Mouse (Mus musculus) lung, embryonic 15.5 days (tissue): ENCODE data around the gene Gm7029. TPM values are rescaled to one million over a fixed set of nuclear protein-coding genes. Genes with fewer than 3 reads are reported as not detected.

Experiments used
- ATAC-seq: fragments of 200-750 bp; cut with Nextera tagmentation; 2 replicates; pipeline ENCODE4 v1.8.0; 2017; ENCODE audit warnings: moderate number of reproducible peaks, borderline replicate concordance; ENCODE audit not compliant: low FRiP score, low TSS enrichment; ENCODE audit errors: extremely low read depth
- H3K27ac ChIP-seq: fragments of 300-500 bp; sonication (generic); 2 replicates; pipeline ENCODE4 v1.5.1; 2015; ENCODE audit warnings: moderate library complexity, mild to moderate bottlenecking, inconsistent platforms
- H3K27me3 ChIP-seq: fragments of 300-500 bp; sonication (generic); 2 replicates; pipeline ENCODE4 v1.6.1; 2015; ENCODE audit warnings: inconsistent platforms
- H3K36me3 ChIP-seq: fragments of 300-500 bp; sonication (generic); 2 replicates; pipeline ENCODE4 v1.6.1; 2015; ENCODE audit warnings: inconsistent platforms
- H3K4me1 ChIP-seq: fragments of 300-500 bp; sonication (generic); 2 replicates; pipeline ENCODE4 v1.6.1; 2015; ENCODE audit warnings: inconsistent platforms
- H3K4me2 ChIP-seq: fragments of 300-500 bp; sonication (generic); 2 replicates; pipeline ENCODE4 v1.6.1; 2015; ENCODE audit warnings: inconsistent platforms, mild to moderate bottlenecking, moderate library complexity
- H3K4me3 ChIP-seq: fragments of 300-500 bp; sonication (generic); 2 replicates; pipeline ENCODE4 v1.5.1; 2015; ENCODE audit warnings: mild to moderate bottlenecking, inconsistent platforms
- H3K9ac ChIP-seq: fragments of 300-500 bp; sonication (generic); 2 replicates; pipeline ENCODE4 v1.6.1; 2015; ENCODE audit warnings: inconsistent platforms
- H3K9me3 ChIP-seq: fragments of 300-500 bp; sonication (generic); 2 replicates; pipeline ENCODE4 v1.6.1; 2016; ENCODE audit warnings: inconsistent platforms
- WGBS: fragments of 180-500 bp; shearing (Covaris S2); methylation state at CpG from one replicate; pipeline ENCODE4 v1.1.7; 2015; 5-methylcytosine and 5-hydroxymethylcytosine counted together
- polyA plus RNA-seq: library from polyadenylated mRNA; unstranded; fragments of >200 nt; fragmentation: Nextera tagmentation; extraction: Ambion mirVana; gene quantifications from 2 replicates; pipeline ENCODE4 v1.2.1, GENCODE M21; 2015

Gene Gm7029
- polyA plus RNA-seq, 1 experiment from 2014 or later = not detected

DNA sequence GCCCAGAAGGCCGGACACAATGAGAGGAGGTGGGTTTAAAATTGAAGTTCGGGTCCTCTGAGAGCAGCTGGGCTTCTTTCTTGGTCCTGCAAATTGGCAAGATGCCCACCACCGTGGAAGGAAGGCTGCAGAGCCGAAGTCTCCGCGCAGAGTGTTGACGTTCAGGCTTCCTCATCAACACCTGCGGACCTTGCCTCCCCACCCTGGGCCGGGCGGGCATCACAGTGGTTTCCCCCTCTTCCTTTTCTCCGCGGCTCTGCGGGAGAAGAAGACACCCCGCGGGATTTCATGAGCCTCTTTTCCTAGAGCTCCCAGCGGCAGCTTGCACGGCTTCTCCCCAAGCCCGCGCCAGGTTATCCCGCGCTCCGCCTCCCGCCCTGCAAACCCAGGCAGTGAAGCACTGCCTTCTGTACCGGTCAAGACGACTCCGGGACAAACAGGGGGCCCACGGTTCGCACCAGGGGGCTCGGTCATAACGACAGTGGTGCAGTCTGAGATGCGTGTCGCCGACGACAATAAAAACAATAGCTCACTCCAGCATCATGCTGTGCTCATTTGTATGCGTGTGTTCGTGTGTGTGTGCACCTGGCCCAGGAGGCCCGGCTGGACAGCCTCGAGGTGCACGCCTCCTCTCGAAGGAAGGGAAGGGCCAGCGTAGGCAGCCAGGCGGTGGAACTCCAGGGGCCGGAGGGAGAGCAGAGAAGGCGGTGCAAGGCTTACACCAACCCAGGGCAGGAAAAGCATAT, 34.9 kb downstream of the Gm7029 start:
- H3K4me2 ChIP-seq = peak overlapping the region; percentile 92
- peak overlapping the region; percentile 53 for H3K9ac ChIP-seq
- peak overlapping the region; percentile 82 for H3K4me3 ChIP-seq
- peak; percentile 3 for ATAC-seq
- H3K9me3 ChIP-seq = no peaks in the 10 kb centered on the region
- peak overlapping the region; percentile 92 for H3K27ac ChIP-seq
- peaks cover 14% of the 10 kb centered on the region for H3K4me1 ChIP-seq
- peaks cover 23% of the 10 kb centered on the region for H3K36me3 ChIP-seq
- WGBS = under 1% methylated on average over 42 of the region's 44 CpGs
- H3K27me3 ChIP-seq = no peaks in the 10 kb centered on the region

DNA sequence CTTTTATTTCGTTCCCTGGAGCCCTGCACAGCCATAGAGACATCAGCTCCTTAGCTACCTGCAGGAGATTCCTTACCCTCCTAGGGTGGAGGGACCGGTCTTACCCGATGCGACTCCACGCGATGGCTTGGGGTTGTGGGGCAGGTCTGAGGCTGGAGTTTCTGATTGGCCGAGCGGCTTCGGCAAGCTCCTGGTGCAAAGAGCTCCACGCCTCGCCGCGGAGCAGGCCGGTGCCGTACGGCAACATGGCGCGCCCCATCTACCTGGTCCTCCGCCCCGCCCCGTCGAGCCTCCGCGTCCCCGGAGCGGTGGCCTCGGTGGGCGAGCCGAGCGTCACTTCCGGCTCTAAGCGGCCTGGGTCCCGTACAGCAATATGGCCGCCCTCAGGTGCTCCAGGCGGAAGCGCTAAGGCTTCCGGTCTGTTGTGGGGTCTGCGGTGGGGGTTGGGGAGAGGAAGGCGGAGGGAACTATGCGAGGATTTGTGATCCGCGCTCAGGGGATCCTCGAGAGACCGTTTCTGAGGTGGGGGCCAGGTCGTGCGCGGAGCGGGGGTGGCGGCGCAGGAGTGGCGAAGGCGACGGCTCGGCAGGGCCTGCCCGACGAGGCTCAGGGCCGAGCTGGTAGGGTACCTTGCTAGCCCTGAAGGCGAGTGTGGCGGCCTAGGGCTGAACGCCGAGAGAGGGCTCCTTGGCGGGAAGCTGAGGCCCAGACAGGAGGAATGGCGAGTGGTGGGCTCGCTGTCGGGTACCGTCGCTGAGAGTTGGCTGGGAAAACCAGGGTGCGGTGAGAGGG, 35.6 kb downstream of the Gm7029 start, which contains the start of gene Daxx:
Daxx (plus strand) TSS at position 338 of the 792 bp plus-strand sequence.
- peak within 1 kb of the TSS; percentile 82 for H3K4me3 ChIP-seq
- peak within 1 kb of the TSS; percentile 86 for H3K9ac ChIP-seq
- H3K9me3 ChIP-seq = no peaks in the 10 kb centered on the region
- peak within 1 kb of the TSS; percentile 92 for H3K4me2 ChIP-seq
- ATAC-seq = peak; percentile 97
- H3K27me3 ChIP-seq = no peaks in the 10 kb centered on the region
- peaks cover 31% of the 10 kb centered on the region for H3K36me3 ChIP-seq
- peak within 1 kb of the TSS; percentile 92 for H3K27ac ChIP-seq
- H3K4me1 ChIP-seq = peaks cover 19% of the 10 kb centered on the region
- WGBS = under 1% methylated on average over 68 of the region's 68 CpGs

DNA sequence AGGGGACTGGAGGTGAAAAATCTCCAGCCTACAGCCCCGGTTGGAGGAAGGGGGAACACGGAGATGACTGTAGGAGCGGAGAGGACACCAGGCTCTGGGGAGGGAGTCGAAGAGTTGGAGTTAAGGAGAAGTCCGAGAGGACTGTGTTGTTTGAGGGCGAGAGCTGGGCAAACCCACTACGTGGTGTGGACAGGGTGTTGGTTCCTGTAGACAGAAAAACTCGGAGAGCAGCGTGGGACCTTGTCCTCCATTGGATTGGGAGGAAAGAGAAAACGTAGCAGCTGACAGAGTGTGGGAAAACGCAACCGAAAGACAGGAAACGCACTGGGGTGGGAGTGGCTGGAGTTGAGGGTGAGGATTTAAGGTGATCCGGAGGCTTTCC, 36.2 kb downstream of the Gm7029 start:
- H3K4me3 ChIP-seq = peak overlapping the region; percentile 82
- peak overlapping the region; percentile 92 for H3K4me2 ChIP-seq
- peaks cover 21% of the 10 kb centered on the region for H3K4me1 ChIP-seq
- H3K9me3 ChIP-seq = no peaks in the 10 kb centered on the region
- WGBS = under 1% methylated on average over 14 of the region's 14 CpGs
- no peaks in the 10 kb centered on the region for H3K27me3 ChIP-seq
- peak overlapping the region; percentile 92 for H3K27ac ChIP-seq
- H3K36me3 ChIP-seq = peaks cover 36% of the 10 kb centered on the region
- H3K9ac ChIP-seq = peak overlapping the region; percentile 86
- no peak for ATAC-seq

DNA sequence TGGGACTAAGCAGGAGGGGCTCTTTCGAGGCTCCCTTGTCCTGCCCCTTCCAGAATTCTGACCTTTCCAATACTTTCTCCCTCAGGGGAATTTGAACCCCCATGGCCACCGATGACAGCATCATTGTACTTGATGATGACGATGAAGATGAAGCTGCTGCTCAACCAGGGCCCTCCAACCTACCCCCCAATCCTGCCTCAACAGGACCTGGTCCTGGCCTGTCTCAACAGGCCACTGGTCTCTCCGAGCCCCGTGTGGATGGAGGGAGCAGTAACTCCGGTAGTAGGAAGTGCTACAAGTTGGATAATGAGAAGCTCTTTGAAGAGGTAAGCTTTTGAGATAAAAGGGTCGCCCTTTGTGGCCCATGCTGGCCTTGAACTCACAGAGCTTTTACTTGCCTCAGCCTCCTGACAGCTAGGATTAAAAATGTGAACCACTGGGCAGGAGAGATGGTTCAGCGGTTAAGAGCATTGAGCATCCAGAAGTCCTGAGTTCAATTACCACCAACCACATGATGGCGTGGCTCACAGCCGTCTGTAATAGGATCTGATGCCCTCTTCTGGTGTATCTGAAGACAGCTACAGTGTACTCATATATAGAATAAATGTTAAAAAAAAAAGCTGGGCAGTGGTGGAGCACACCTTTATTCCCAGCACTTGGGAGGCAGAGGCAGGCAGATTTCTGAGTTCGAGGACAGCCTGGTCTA, 36.9 kb downstream of the Gm7029 start:
- Histone ChIP-seq H3K4me2 (peak overlapping the region; percentile 92), H3K9ac (peak overlapping the region; percentile 86), H3K9me3 (no peaks in the 10 kb centered on the region), H3K4me1 (peaks cover 27% of the 10 kb centered on the region), H3K36me3 (peaks cover 38% of the 10 kb centered on the region), H3K4me3 (peak overlapping the region; percentile 82), H3K27ac (peak overlapping the region; percentile 92), H3K27me3 (no peaks in the 10 kb centered on the region)
- WGBS = 42% methylated on average over 11 of the region's 11 CpGs
- no peak for ATAC-seq

DNA sequence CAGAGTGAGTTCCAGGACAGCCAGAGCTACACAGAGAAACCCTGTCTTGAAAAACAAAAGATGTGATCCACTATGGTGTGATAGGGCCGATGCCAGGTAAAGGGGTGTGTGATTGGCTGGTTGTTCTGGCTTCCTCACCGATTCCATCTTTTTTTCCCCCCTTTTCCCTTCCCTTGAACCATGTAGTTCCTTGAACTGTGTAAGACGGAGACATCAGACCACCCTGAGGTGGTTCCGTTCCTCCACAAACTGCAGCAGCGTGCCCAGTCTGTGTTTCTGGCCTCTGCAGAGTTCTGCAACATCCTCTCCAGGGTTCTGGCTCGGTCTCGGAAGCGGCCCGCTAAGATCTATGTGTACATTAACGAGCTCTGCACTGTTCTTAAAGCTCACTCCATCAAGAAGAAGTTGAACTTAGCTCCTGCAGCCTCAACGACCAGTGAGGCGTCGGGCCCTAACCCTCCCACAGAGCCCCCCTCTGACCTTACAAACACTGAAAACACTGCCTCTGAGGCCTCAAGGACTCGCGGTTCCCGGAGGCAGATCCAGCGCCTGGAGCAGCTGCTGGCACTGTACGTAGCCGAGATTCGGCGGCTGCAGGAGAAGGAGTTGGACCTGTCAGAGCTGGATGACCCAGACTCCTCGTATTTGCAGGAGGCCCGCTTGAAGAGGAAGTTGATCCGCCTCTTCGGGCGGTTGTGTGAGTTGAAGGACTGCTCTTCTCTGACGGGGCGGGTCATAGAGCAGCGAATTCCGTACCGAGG, 37.6 kb downstream of the Gm7029 start:
- H3K9ac ChIP-seq = no peak overlapping the region
- ATAC-seq = no peak
- H3K4me3 ChIP-seq = no peak overlapping the region
- H3K4me2 ChIP-seq = no peak overlapping the region
- H3K36me3 ChIP-seq = peaks cover 38% of the 10 kb centered on the region
- no peaks in the 10 kb centered on the region for H3K27me3 ChIP-seq
- no peaks in the 10 kb centered on the region for H3K9me3 ChIP-seq
- H3K27ac ChIP-seq = no peak overlapping the region
- 84% methylated on average over 31 of the region's 31 CpGs for WGBS
- H3K4me1 ChIP-seq = peaks cover 28% of the 10 kb centered on the region

DNA sequence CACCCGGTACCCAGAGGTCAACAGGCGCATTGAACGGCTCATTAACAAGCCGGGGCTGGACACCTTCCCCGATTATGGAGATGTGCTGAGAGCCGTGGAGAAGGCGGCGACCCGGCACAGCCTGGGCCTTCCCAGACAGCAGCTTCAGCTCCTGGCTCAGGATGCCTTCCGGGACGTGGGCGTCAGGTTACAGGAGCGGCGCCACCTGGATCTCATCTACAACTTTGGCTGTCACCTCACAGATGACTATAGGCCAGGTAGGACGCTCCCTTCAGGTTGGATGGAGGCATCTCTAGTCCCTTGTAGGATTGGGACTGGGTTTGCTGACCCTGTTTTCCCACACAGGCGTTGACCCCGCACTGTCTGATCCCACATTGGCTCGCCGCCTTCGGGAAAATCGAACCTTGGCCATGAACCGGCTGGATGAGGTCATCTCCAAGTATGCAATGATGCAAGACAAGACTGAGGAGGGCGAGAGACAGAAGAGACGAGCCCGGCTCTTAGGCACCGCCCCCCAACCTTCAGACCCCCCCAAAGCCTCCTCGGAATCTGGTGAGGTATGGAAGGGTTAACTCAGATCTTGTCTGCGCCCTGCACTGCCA, 38.3 kb downstream of the Gm7029 start:
- Histone ChIP-seq H3K4me3 (no peak overlapping the region), H3K9me3 (no peaks in the 10 kb centered on the region), H3K36me3 (peaks cover 38% of the 10 kb centered on the region), H3K27me3 (no peaks in the 10 kb centered on the region), H3K9ac (no peak overlapping the region), H3K4me2 (no peak overlapping the region), H3K27ac (no peak overlapping the region), H3K4me1 (peaks cover 31% of the 10 kb centered on the region)
- ATAC-seq = no peak
- WGBS = 84% methylated on average over 28 of the region's 28 CpGs

DNA sequence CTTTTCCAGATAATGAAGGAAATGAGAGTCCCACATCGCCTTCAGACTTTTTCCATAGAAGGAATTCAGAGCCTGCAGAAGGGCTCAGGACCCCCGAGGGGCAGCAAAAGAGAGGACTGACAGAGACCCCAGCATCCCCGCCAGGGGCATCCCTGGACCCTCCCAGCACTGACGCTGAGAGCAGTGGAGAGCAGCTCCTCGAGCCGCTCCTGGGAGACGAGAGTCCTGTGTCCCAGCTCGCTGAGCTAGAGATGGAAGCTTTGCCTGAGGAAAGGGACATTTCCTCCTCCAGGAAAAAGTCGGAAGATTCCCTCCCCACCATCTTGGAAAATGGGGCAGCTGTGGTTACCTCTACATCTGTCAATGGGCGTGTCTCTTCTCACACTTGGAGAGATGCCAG, 39.6 kb downstream of the Gm7029 start:
- Histone ChIP-seq H3K27me3 (no peaks in the 10 kb centered on the region), H3K36me3 (peaks cover 47% of the 10 kb centered on the region), H3K9ac (no peak overlapping the region), H3K27ac (no peak overlapping the region), H3K4me2 (no peak overlapping the region), H3K9me3 (no peaks in the 10 kb centered on the region), H3K4me1 (peaks cover 42% of the 10 kb centered on the region), H3K4me3 (no peak overlapping the region)
- ATAC-seq = no peak
- 85% methylated on average over 10 of the region's 10 CpGs for WGBS

DNA sequence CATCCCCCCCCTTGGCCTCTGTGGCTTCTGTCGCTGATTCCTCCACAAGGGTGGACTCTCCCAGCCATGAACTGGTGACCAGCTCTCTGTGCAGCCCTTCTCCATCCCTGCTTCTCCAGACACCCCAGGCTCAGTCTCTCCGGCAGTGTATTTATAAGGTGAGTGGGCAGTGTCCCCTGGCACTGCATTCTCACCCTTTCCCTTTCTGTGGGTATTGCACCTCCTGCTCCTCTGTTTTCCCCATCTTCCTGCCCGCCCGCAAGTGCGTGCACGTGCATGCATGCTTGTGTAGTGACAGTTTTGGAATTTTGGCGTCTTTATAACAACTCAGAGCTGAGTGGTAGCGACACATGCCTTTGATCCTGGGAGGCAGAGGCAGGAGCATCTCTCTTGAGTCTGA, 40.3 kb downstream of the Gm7029 start:
- peaks cover 49% of the 10 kb centered on the region for H3K4me1 ChIP-seq
- peaks cover 47% of the 10 kb centered on the region for H3K36me3 ChIP-seq
- no peak overlapping the region for H3K4me3 ChIP-seq
- H3K9me3 ChIP-seq = no peaks in the 10 kb centered on the region
- H3K27me3 ChIP-seq = no peaks in the 10 kb centered on the region
- ATAC-seq = no peak
- no peak overlapping the region for H3K4me2 ChIP-seq
- 91% methylated on average over 8 of the region's 8 CpGs for WGBS
- no peak overlapping the region for H3K27ac ChIP-seq
- no peak overlapping the region for H3K9ac ChIP-seq

DNA sequence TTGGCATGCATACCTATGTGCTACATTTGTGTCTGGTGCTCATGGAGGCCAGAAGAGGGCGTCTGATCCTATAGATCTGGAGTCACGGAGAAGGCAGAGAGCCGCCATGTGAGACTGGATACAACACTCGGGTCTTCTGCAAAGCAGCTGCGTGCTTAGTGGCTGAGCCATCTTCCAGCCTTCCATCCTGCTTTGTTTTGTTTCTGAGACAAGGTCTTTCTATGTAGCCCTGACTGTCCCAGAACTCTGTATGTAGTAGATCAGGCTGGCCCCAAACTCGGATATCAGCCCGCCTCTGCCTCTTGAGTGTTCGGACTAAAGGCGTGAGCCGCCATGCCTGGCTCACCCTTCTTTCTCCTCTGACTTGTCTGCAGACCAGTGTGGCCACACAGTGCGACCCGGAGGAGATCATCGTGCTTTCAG, 41.3 kb downstream of the Gm7029 start:
- Histone ChIP-seq H3K4me1 (peaks cover 54% of the 10 kb centered on the region), H3K9me3 (no peaks in the 10 kb centered on the region), H3K27ac (0 out of 2 replicates have a peak overlapping the region, but pooled peaks have one; percentile 87), H3K27me3 (no peaks in the 10 kb centered on the region), H3K4me2 (peak overlapping the region; percentile 73), H3K9ac (no peak overlapping the region), H3K4me3 (peak overlapping the region; percentile 58), H3K36me3 (peaks cover 47% of the 10 kb centered on the region)
- no peak for ATAC-seq
- 67% methylated on average over 13 of the region's 13 CpGs for WGBS

DNA sequence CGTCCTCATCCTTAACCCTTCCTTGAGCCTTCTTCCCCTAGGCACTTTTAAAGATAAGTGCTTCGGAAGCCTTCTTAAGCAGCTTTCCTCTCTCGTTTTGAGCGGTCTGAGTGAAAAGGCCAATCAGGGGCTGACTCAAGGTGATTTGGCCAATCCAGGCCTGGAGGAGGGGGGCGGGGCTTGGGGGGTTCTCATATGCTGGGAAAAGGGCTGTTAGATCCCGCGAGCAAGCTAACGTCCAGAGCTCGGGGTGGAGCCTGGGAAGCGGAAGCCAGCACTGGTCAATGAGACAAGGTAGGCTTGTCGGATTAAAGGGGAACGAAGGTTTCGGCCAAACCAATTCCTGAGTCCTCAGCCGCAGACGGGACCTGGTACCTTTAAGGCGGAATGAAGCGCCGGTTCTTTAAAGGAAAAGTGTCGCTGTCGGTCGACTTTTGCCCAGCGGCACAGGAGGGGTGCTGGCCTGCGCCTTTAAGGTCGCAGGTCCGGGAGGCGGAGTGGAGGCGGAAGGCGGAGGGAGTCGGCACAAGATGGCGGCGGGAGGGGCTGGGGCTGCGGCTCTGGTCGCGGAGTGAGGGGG, 42.1 kb downstream of the Gm7029 start, which contains the start of the genes Tapbp and Zbtb22:
Tapbp (plus strand) TSS at position 229 of the 580 bp plus-strand sequence.
Zbtb22 (plus strand) TSS at position 234 of the 580 bp plus-strand sequence.
- Histone ChIP-seq H3K27ac (peak within 1 kb of the TSS; percentile 87), H3K36me3 (peaks cover 47% of the 10 kb centered on the region), H3K4me1 (peaks cover 54% of the 10 kb centered on the region), H3K9me3 (no peaks in the 10 kb centered on the region), H3K4me2 (peak within 1 kb of the TSS; percentile 73), H3K9ac (peak within 1 kb of the TSS; percentile 57), H3K4me3 (peak within 1 kb of the TSS; percentile 58), H3K27me3 (no peaks in the 10 kb centered on the region)
- WGBS = under 1% methylated on average over 34 of the region's 34 CpGs
- peak; percentile 91 for ATAC-seq
